Mouse (Mus musculus): Measurements from ENCODE around the gene Atg16l2. TPM values are rescaled to one million over a fixed set of nuclear protein-coding genes. Genes with fewer than 3 reads are reported as not detected.

Atg16l2 gene
- total and polyA plus RNA-seq, 3 experiments = 7.9 to 8.8 TPM; not detected in 1

- no peak for TF ChIP-seq ELF1 (IDR thresholded peaks at IDR 0.05; ENCODE audit: low read depth, low read length)
- TF ChIP-seq EP300 (IDR thresholded peaks at IDR 0.05; ENCODE audit: low read depth in 1 of 2, low read length in 2 of 2) = no peak
- TF ChIP-seq POLR2A (IDR thresholded peaks at IDR 0.05; ENCODE audit: control insufficient read depth in 1 of 2, insufficient read depth in 1 of 2, low read depth in 1 of 2, low read length in 2 of 2, poor library complexity in 1 of 2) = no peak
Measured at GRCm38 (mm10) chr7:101213515-101214263, 88.4 kb downstream of the Atg16l2 start (continued).

Other genes starting within 250 kb of the Atg16l2 start
- 3.8 and 3.9 TPM in 2 replicates for gene Fchsd2, start 209.4 kb downstream of the Atg16l2 start, total RNA-seq (2012; rRNA removed)
- gene Fchsd2, start 209.4 kb downstream of the Atg16l2 start, polyA plus RNA-seq (2012; ENCODE audit: insufficient read depth in 1 of 2, insufficient read length in 2 of 2, low read depth in 1 of 2, low replicate concordance in 2 of 2, missing spikeins in 1 of 2) = 1 to 10 TPM in 1 of 2 experiments, not detected in 1; 6.3 TPM
- gene Stard10, start 14.8 kb upstream of the Atg16l2 start, total RNA-seq (2012; rRNA removed) = 6.6 and 9.3 TPM in 2 replicates
- gene Stard10, start 14.8 kb upstream of the Atg16l2 start, polyA plus RNA-seq (2012; ENCODE audit: insufficient read depth in 1 of 2, insufficient read length in 2 of 2, low read depth in 1 of 2, low replicate concordance in 2 of 2, missing spikeins in 1 of 2) = 10 to 100 TPM in 1 of 2 experiments, not detected in 1; 17.9 TPM
- gene Arap1, start 45.8 kb upstream of the Atg16l2 start, total RNA-seq (2012; rRNA removed) = 13.6 and 14.6 TPM in 2 replicates
- 10 to 100 TPM in 1 of 2 experiments, not detected in 1; 27.1 TPM for gene Arap1, start 45.8 kb upstream of the Atg16l2 start, polyA plus RNA-seq (2012; ENCODE audit: insufficient read depth in 1 of 2, insufficient read length in 2 of 2, low read depth in 1 of 2, low replicate concordance in 2 of 2, missing spikeins in 1 of 2)
- not detected in 2 replicates for gene Gm45837, start 108.6 kb upstream of the Atg16l2 start, total RNA-seq (2012; rRNA removed)
- 1 to 10 TPM in 1 of 2 experiments, not detected in 1; 1.2 TPM for gene Gm45837, start 108.6 kb upstream of the Atg16l2 start, polyA plus RNA-seq (2012; ENCODE audit: insufficient read depth in 1 of 2, insufficient read length in 2 of 2, low read depth in 1 of 2, low replicate concordance in 2 of 2, missing spikeins in 1 of 2)
- gene Pde2a, start 119.4 kb upstream of the Atg16l2 start, total RNA-seq (2012; rRNA removed) = 0.59 and 0.62 TPM in 2 replicates
- gene Pde2a, start 119.4 kb upstream of the Atg16l2 start, polyA plus RNA-seq (2012; ENCODE audit: insufficient read depth in 1 of 2, insufficient read length in 2 of 2, low read depth in 1 of 2, low replicate concordance in 2 of 2, missing spikeins in 1 of 2) = under 1 TPM in 1 of 2 experiments, not detected in 1; 0.11 TPM